Comparison of ENCODE assay signal across 16 mouse cellular contexts in genomic region chr1:152024019-152024787, GRCm38 (mm10).
A peak's percentile ranks its signal among the peaks of the same experiment; 100 is the strongest.
DNase-seq lines count a peak whose midpoint lies in the region; ATAC-seq and TF ChIP-seq lines count a peak whose summit lies in the region.
"Had no signal": no experiment of that assay in that cellular context is flagged by ENCODE, and none has a peak within 500 bp of the region (broad histone marks: within the 10 kb centered on the region; RNA-seq: fewer than 3 reads in every experiment).

No protein-coding gene starts in this region.

- 53% methylated on average over 18 of the region's 18 CpGs for WGBS in intestine, embryonic 15.5 days
- 55% methylated on average over 18 of the region's 18 CpGs for WGBS in intestine, postnatal 0 days
- 67% methylated on average over 18 of the region's 18 CpGs for WGBS in lung, postnatal 0 days
- 46% methylated on average over 15 of the region's 18 CpGs for WGBS in limb, embryonic 14.5 days

- H3K27ac ChIP-seq in intestine, embryonic 15.5 days: no peak overlapping the region
- H3K27ac ChIP-seq in intestine, postnatal 0 days (ENCODE audit: low read depth, low read length): no peak overlapping the region
- H3K27ac ChIP-seq in lung, postnatal 0 days (ENCODE audit: low read length): no peak overlapping the region
- H3K27ac ChIP-seq in limb, embryonic 14.5 days (replicated peaks; ENCODE audit: low read depth, low read length): no peak overlapping the region
- H3K27ac ChIP-seq: heart, embryonic 15.5 days; hindbrain, postnatal 0 days; limb, embryonic 12.5 days; midbrain, embryonic 10.5 days had no signal

- H3K36me3 ChIP-seq in intestine, embryonic 15.5 days: no peaks in the 10 kb centered on the region
- no peaks in the 10 kb centered on the region for H3K36me3 ChIP-seq in intestine, postnatal 0 days (ENCODE audit: control insufficient read depth, insufficient read depth)
- no peaks in the 10 kb centered on the region for H3K36me3 ChIP-seq in lung, postnatal 0 days (ENCODE audit: insufficient read depth, low read length)
- H3K36me3 ChIP-seq in limb, embryonic 14.5 days (ENCODE audit: control insufficient read depth, insufficient read depth, low read length): no peaks in the 10 kb centered on the region
- H3K36me3 ChIP-seq: heart, embryonic 15.5 days; limb, embryonic 12.5 days had no signal

- DNase-seq in lung, postnatal 0 days (ENCODE audit: low spot score): peak; percentile 41
- no peak for DNase-seq in lung, postnatal 14 days
- DNase-seq in limb, embryonic 14.5 days (ENCODE audit: low spot score): peak; percentile 23
- no peak for DNase-seq in thymus, postnatal 0 days (ENCODE audit: low spot score)
- no peak for DNase-seq in gastrocnemius, postnatal 36 days
- DNase-seq: adrenal gland, postnatal 36 days; B cell, adult 2 months; cerebellum, adult 8-10 months; kidney, adult 8-10 months; right cerebral cortex, postnatal 25 days had no signal

- peak; percentile 48; the same call in 1 of the 2 replicates for ATAC-seq in intestine, embryonic 15.5 days
- no peak for ATAC-seq in intestine, postnatal 0 days
- no peak for ATAC-seq in lung, postnatal 0 days
- ATAC-seq in limb, embryonic 14.5 days (ENCODE audit: low FRiP score, low read depth): no peak; the same call in 1 of the 2 replicates
- ATAC-seq: hindbrain, postnatal 0 days had no signal

- H3K4me1 ChIP-seq in intestine, embryonic 15.5 days (replicated peaks): peaks cover 4% of the 10 kb centered on the region; the same call in 1 of the 2 replicates
- peaks cover 5% of the 10 kb centered on the region for H3K4me1 ChIP-seq in intestine, postnatal 0 days (replicated peaks; ENCODE audit: control insufficient read depth, insufficient read depth, low read length)
- H3K4me1 ChIP-seq in lung, postnatal 0 days (ENCODE audit: insufficient read depth, low read depth, low read length): no peaks in the 10 kb centered on the region
- peaks cover 13% of the 10 kb centered on the region for H3K4me1 ChIP-seq in limb, embryonic 14.5 days (ENCODE audit: control insufficient read depth, insufficient read depth, low read length)

- intact Hi-C loops in gastrocnemius, postnatal 36 days (cut with DNase I): no loop called here

- TF ChIP-seq CTCF in intestine, postnatal 0 days (IDR thresholded peaks at IDR 0.05; ENCODE audit: low read depth): no peak
- no peak for TF ChIP-seq CTCF in lung, postnatal 0 days (IDR thresholded peaks at IDR 0.05)

- no peaks in the 10 kb centered on the region for H3K9me3 ChIP-seq in intestine, embryonic 15.5 days
- H3K9me3 ChIP-seq in intestine, postnatal 0 days (ENCODE audit: control insufficient read depth): no peaks in the 10 kb centered on the region
- no peaks in the 10 kb centered on the region for H3K9me3 ChIP-seq in lung, postnatal 0 days (ENCODE audit: low read length)
- no peaks in the 10 kb centered on the region for H3K9me3 ChIP-seq in limb, embryonic 14.5 days (ENCODE audit: control insufficient read depth, low read length)
- H3K9me3 ChIP-seq: heart, embryonic 15.5 days; limb, embryonic 12.5 days; midbrain, embryonic 10.5 days had no signal

- TF ChIP-seq EP300 in lung, postnatal 0 days (IDR thresholded peaks at IDR 0.05): no peak

- H3K9ac ChIP-seq in intestine, embryonic 15.5 days: no peak overlapping the region
- H3K9ac ChIP-seq in intestine, postnatal 0 days (ENCODE audit: low read depth, low read length): no peak overlapping the region
- no peak overlapping the region for H3K9ac ChIP-seq in lung, postnatal 0 days (replicated peaks; ENCODE audit: low read depth)
- no peak overlapping the region for H3K9ac ChIP-seq in limb, embryonic 14.5 days (ENCODE audit: low read depth, low read length, severe bottlenecking)
- H3K9ac ChIP-seq: heart, embryonic 15.5 days; limb, embryonic 12.5 days had no signal

- H3K27me3 ChIP-seq in intestine, embryonic 15.5 days (replicated peaks): no peaks in the 10 kb centered on the region
- no peaks in the 10 kb centered on the region for H3K27me3 ChIP-seq in intestine, postnatal 0 days (replicated peaks; ENCODE audit: control insufficient read depth, insufficient read depth, low read length)
- H3K27me3 ChIP-seq in lung, postnatal 0 days (replicated peaks; ENCODE audit: insufficient read depth, low read length): no peaks in the 10 kb centered on the region
- no peaks in the 10 kb centered on the region for H3K27me3 ChIP-seq in limb, embryonic 14.5 days (ENCODE audit: control insufficient read depth, insufficient read depth, low read length)
- H3K27me3 ChIP-seq: heart, embryonic 15.5 days; limb, embryonic 12.5 days had no signal

- H3K4me2 ChIP-seq in intestine, embryonic 15.5 days (replicated peaks): no peak overlapping the region
- H3K4me2 ChIP-seq in intestine, postnatal 0 days (replicated peaks; ENCODE audit: low read depth): no peak overlapping the region
- H3K4me2 ChIP-seq in lung, postnatal 0 days (replicated peaks; ENCODE audit: low read depth, low read length): no peak overlapping the region
- no peak overlapping the region for H3K4me2 ChIP-seq in limb, embryonic 14.5 days (replicated peaks; ENCODE audit: low read depth, low read length, severe bottlenecking)
- H3K4me2 ChIP-seq: heart, embryonic 15.5 days; limb, embryonic 12.5 days had no signal

- no peak overlapping the region for H3K4me3 ChIP-seq in intestine, embryonic 15.5 days (replicated peaks)
- H3K4me3 ChIP-seq in intestine, postnatal 0 days (ENCODE audit: low read depth, low read length): no peak overlapping the region
- no peak overlapping the region for H3K4me3 ChIP-seq in lung, postnatal 0 days (ENCODE audit: low read depth, low read length)
- no peak overlapping the region for H3K4me3 ChIP-seq in limb, embryonic 14.5 days (replicated peaks; ENCODE audit: low read length)
- H3K4me3 ChIP-seq: heart, embryonic 15.5 days; limb, embryonic 12.5 days; midbrain, embryonic 10.5 days had no signal

- no peak for TF ChIP-seq POLR2A in limb, embryonic 14.5 days (IDR thresholded peaks at IDR 0.05; ENCODE audit: borderline replicate concordance, extremely low read depth, insufficient read depth, insufficient read length)

Comparison
In these comparisons a context has a peak if more than half of its experiments do, and no peak if none do; other contexts are left out.
1. DNase-seq: peak in lung, postnatal 0 days (single experiment) and limb, embryonic 14.5 days (single experiment); none in lung, postnatal 14 days (single experiment), thymus, postnatal 0 days (single experiment) and gastrocnemius, postnatal 36 days (0 of 2).